Mouse (Mus musculus): ENCODE data around the gene Ndufs1. TPM values are rescaled to one million over a fixed set of nuclear protein-coding genes. Genes with fewer than 3 reads are reported as not detected.

Ndufs1 gene
- polyA plus RNA-seq, 1 experiment from 2014 or later, result 147 TPM

- Histone ChIP-seq H3K4me2 (replicated peaks) (peak overlapping the region; percentile 49), H3K4me1 (0 out of 2 replicates have a peak, but pooled peaks cover 3% of the 10 kb centered on the region), H3K9me3 (no peaks in the 10 kb centered on the region), H3K4me3 (no peak overlapping the region), H3K9ac (no peak overlapping the region), H3K27ac (no peak overlapping the region), H3K27me3 (replicated peaks) (no peaks in the 10 kb centered on the region), H3K36me3 (peaks cover 14% of the 10 kb centered on the region; the same call in 1 of the 2 replicates)
- ATAC-seq (ENCODE audit: low FRiP score, low read depth), result peak; percentile 53; the same call in 1 of the 2 replicates
- 24% methylated on average over 18 of the region's 18 CpGs for WGBS
Measured at GRCm38 (mm10) chr1:63129857-63130690, 46.6 kb downstream of the Ndufs1 start.

GRCm38 (mm10) chr1:63129273-63129672 lies 47.4 kb downstream of the Ndufs1 start:
- Histone ChIP-seq H3K27me3 (replicated peaks) (no peaks in the 10 kb centered on the region), H3K9me3 (no peaks in the 10 kb centered on the region), H3K27ac (no peak overlapping the region), H3K4me2 (replicated peaks) (peak overlapping the region; percentile 49; the same call in 1 of the 2 replicates), H3K4me1 (0 out of 2 replicates have a peak, but pooled peaks cover 3% of the 10 kb centered on the region), H3K4me3 (no peak overlapping the region), H3K36me3 (peaks cover 14% of the 10 kb centered on the region; the same call in 1 of the 2 replicates), H3K9ac (no peak overlapping the region)
- no peak for ATAC-seq (ENCODE audit: low FRiP score, low read depth)
- WGBS, result 49% methylated on average over 3 of the region's 3 CpGs

GRCm38 (mm10) chr1:63126206-63126605 lies 50.4 kb downstream of the Ndufs1 start:
- Histone ChIP-seq H3K27me3 (replicated peaks) (no peaks in the 10 kb centered on the region), H3K9me3 (no peaks in the 10 kb centered on the region), H3K27ac (no peak overlapping the region), H3K9ac (no peak overlapping the region), H3K4me1 (0 out of 2 replicates have a peak, but pooled peaks cover 3% of the 10 kb centered on the region), H3K4me2 (replicated peaks) (no peak overlapping the region), H3K36me3 (peaks cover 30% of the 10 kb centered on the region), H3K4me3 (no peak overlapping the region)
- ATAC-seq (ENCODE audit: low FRiP score, low read depth), result no peak
- WGBS, result over 99% methylated on average over 3 of the region's 3 CpGs

GRCm38 (mm10) chr1:63123823-63124450 lies 52.7 kb downstream of the Ndufs1 start:
- no peaks in the 10 kb centered on the region for H3K27me3 ChIP-seq (replicated peaks)
- H3K4me1 ChIP-seq, result no peaks in the 10 kb centered on the region
- 75% methylated on average over 6 of the region's 6 CpGs for WGBS
- peaks cover 49% of the 10 kb centered on the region for H3K36me3 ChIP-seq
- H3K4me3 ChIP-seq, result no peak overlapping the region
- H3K27ac ChIP-seq, result no peak overlapping the region
- ATAC-seq (ENCODE audit: low FRiP score, low read depth), result no peak
- H3K4me2 ChIP-seq (replicated peaks), result no peak overlapping the region
- H3K9ac ChIP-seq, result no peak overlapping the region
- 0 out of 2 replicates have a peak, but pooled peaks cover 3% of the 10 kb centered on the region for H3K9me3 ChIP-seq

- Histone ChIP-seq H3K4me1 (no peaks in the 10 kb centered on the region), H3K27ac (no peak overlapping the region), H3K36me3 (peaks cover 52% of the 10 kb centered on the region), H3K27me3 (replicated peaks) (no peaks in the 10 kb centered on the region), H3K4me2 (replicated peaks) (no peak overlapping the region), H3K9me3 (0 out of 2 replicates have a peak, but pooled peaks cover 3% of the 10 kb centered on the region), H3K4me3 (no peak overlapping the region), H3K9ac (no peak overlapping the region)
- ATAC-seq (ENCODE audit: low FRiP score, low read depth), result no peak
- 97% methylated on average over 6 of the region's 6 CpGs for WGBS
Measured at GRCm38 (mm10) chr1:63122005-63122404, 54.6 kb downstream of the Ndufs1 start.

- Histone ChIP-seq H3K27ac (no peak overlapping the region), H3K36me3 (peaks cover 43% of the 10 kb centered on the region), H3K9ac (no peak overlapping the region), H3K27me3 (replicated peaks) (no peaks in the 10 kb centered on the region), H3K4me1 (peaks cover 4% of the 10 kb centered on the region; the same call in 1 of the 2 replicates), H3K4me3 (no peak overlapping the region), H3K4me2 (replicated peaks) (no peak overlapping the region), H3K9me3 (0 out of 2 replicates have a peak, but pooled peaks cover 3% of the 10 kb centered on the region)
- WGBS, result 90% methylated on average over 2 of the region's 2 CpGs
- no peak for ATAC-seq (ENCODE audit: low FRiP score, low read depth)
Measured at GRCm38 (mm10) chr1:63120382-63120781, 56.3 kb downstream of the Ndufs1 start.

GRCm38 (mm10) chr1:63119675-63120074 lies 57.0 kb downstream of the Ndufs1 start:
- no peak overlapping the region for H3K27ac ChIP-seq
- H3K27me3 ChIP-seq (replicated peaks), result no peaks in the 10 kb centered on the region
- H3K9me3 ChIP-seq, result 0 out of 2 replicates have a peak, but pooled peaks cover 3% of the 10 kb centered on the region
- 96% methylated on average over 4 of the region's 4 CpGs for WGBS
- H3K9ac ChIP-seq, result no peak overlapping the region
- peaks cover 42% of the 10 kb centered on the region for H3K36me3 ChIP-seq
- peaks cover 4% of the 10 kb centered on the region; the same call in 1 of the 2 replicates for H3K4me1 ChIP-seq
- no peak for ATAC-seq (ENCODE audit: low FRiP score, low read depth)
- no peak overlapping the region for H3K4me3 ChIP-seq
- H3K4me2 ChIP-seq (replicated peaks), result no peak overlapping the region

- peaks cover 19% of the 10 kb centered on the region for H3K4me1 ChIP-seq
- peak overlapping the region; percentile 99 for H3K4me3 ChIP-seq
- peak overlapping the region; percentile 68 for H3K4me2 ChIP-seq (replicated peaks)
- H3K36me3 ChIP-seq, result peaks cover 21% of the 10 kb centered on the region
- ATAC-seq (ENCODE audit: low FRiP score, low read depth), result no peak
- H3K27ac ChIP-seq, result no peak overlapping the region
- no peaks in the 10 kb centered on the region for H3K9me3 ChIP-seq
- peak overlapping the region; percentile 100; the same call in 1 of the 2 replicates for H3K9ac ChIP-seq
- no peaks in the 10 kb centered on the region for H3K27me3 ChIP-seq (replicated peaks)
- WGBS, result 64% methylated on average over 3 of the region's 3 CpGs
Measured at GRCm38 (mm10) chr1:63115540-63115939, 61.1 kb downstream of the Ndufs1 start.

- Histone ChIP-seq H3K4me3 (peak overlapping the region; percentile 99), H3K36me3 (peaks cover 16% of the 10 kb centered on the region), H3K9me3 (no peaks in the 10 kb centered on the region), H3K9ac (peak overlapping the region; percentile 100), H3K4me1 (peaks cover 21% of the 10 kb centered on the region), H3K27me3 (replicated peaks) (no peaks in the 10 kb centered on the region), H3K4me2 (replicated peaks) (peak overlapping the region; percentile 68), H3K27ac (no peak overlapping the region)
- 31% methylated on average over 4 of the region's 4 CpGs for WGBS
- ATAC-seq (ENCODE audit: low FRiP score, low read depth), result no peak
Measured at GRCm38 (mm10) chr1:63115096-63115495, 61.5 kb downstream of the Ndufs1 start.

GRCm38 (mm10) chr1:63114136-63114781 lies 62.4 kb downstream of the Ndufs1 start, which contains the start of gene Ino80d:
TSS of gene Ino80d (minus strand) at chr1:63114667.
- H3K4me2 ChIP-seq (replicated peaks), result peak within 1 kb of the TSS; percentile 68
- under 1% methylated on average over 41 of the region's 42 CpGs for WGBS
- ATAC-seq (ENCODE audit: low FRiP score, low read depth), result peak; percentile 89
- peak within 1 kb of the TSS; percentile 99 for H3K4me3 ChIP-seq
- H3K4me1 ChIP-seq, result peaks cover 21% of the 10 kb centered on the region
- no peaks in the 10 kb centered on the region for H3K27me3 ChIP-seq (replicated peaks)
- H3K27ac ChIP-seq, result peak within 1 kb of the TSS; percentile 96
- H3K9me3 ChIP-seq, result no peaks in the 10 kb centered on the region
- peak within 1 kb of the TSS; percentile 100 for H3K9ac ChIP-seq
- H3K36me3 ChIP-seq, result peaks cover 10% of the 10 kb centered on the region

GRCm38 (mm10) chr1:63113274-63114135 lies 63.1 kb downstream of the Ndufs1 start:
- Histone ChIP-seq H3K36me3 (peaks cover 5% of the 10 kb centered on the region), H3K27me3 (replicated peaks) (no peaks in the 10 kb centered on the region), H3K9ac (peak overlapping the region; percentile 100), H3K4me2 (replicated peaks) (peak overlapping the region; percentile 68), H3K4me1 (peaks cover 21% of the 10 kb centered on the region), H3K9me3 (no peaks in the 10 kb centered on the region), H3K4me3 (peak overlapping the region; percentile 99), H3K27ac (peak overlapping the region; percentile 96)
- peak; percentile 48 for ATAC-seq (ENCODE audit: low FRiP score, low read depth)
- under 1% methylated on average over 67 of the region's 92 CpGs for WGBS
